Mouse (Mus musculus): ENCODE data around the gene Zmynd12. TPM values are rescaled to one million over a fixed set of nuclear protein-coding genes. Genes with fewer than 3 reads are reported as not detected.

Gene Zmynd12
- polyA plus RNA-seq, 1 experiment from 2014 or later, result 2.1 TPM

DNA sequence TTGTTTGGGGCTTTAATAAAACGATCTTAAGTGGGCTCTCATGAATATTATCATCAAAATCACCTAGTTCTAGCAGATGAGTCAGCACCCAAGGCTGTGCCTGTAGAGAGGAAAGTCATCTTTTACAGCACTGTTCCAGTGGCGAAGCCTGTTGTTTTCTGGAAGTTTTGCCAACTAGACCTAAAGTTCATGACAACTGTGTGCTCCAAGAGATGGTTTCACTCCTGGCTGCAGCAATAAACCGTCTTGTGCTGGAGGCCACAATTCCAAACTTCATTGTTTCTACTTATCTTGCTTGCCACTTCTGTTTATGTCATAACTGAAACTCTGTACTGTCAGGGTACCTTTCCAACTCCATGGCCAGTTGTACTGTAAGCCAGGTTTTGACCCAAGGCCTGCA is 5.3 kb upstream of the Zmynd12 start:
- no peak for ATAC-seq (ENCODE audit: insufficient number of reproducible peaks, low FRiP score, low TSS enrichment, low read depth)
- 76% methylated on average over 3 of the region's 3 CpGs for WGBS
- Histone ChIP-seq H3K36me3 (no peaks in the 10 kb centered on the region), H3K4me2 (replicated peaks) (no peak overlapping the region), H3K4me3 (replicated peaks) (no peak overlapping the region), H3K4me1 (peaks cover 27% of the 10 kb centered on the region), H3K9ac (no peak overlapping the region), H3K27ac (replicated peaks) (no peak overlapping the region), H3K27me3 (no peaks in the 10 kb centered on the region), H3K9me3 (replicated peaks) (no peaks in the 10 kb centered on the region)

GRCm38 (mm10) chr4:119417894-119418293 is 4.7 kb upstream of the Zmynd12 start:
- Histone ChIP-seq H3K9me3 (replicated peaks) (no peaks in the 10 kb centered on the region), H3K27ac (replicated peaks) (no peak overlapping the region), H3K9ac (no peak overlapping the region), H3K4me1 (peaks cover 22% of the 10 kb centered on the region), H3K4me2 (replicated peaks) (no peak overlapping the region), H3K36me3 (no peaks in the 10 kb centered on the region), H3K4me3 (replicated peaks) (no peak overlapping the region), H3K27me3 (no peaks in the 10 kb centered on the region)
- no peak for ATAC-seq (ENCODE audit: insufficient number of reproducible peaks, low FRiP score, low TSS enrichment, low read depth)
- WGBS, result 94% methylated on average over 3 of the region's 3 CpGs

GRCm38 (mm10) chr4:119421191-119421590 is 1.4 kb upstream of the Zmynd12 start:
- no peaks in the 10 kb centered on the region for H3K36me3 ChIP-seq
- WGBS, result 51% methylated on average over 3 of the region's 3 CpGs
- no peak overlapping the region for H3K27ac ChIP-seq (replicated peaks)
- peak overlapping the region; percentile 69; the same call in 1 of the 2 replicates for H3K9ac ChIP-seq
- H3K4me2 ChIP-seq (replicated peaks), result peak overlapping the region; percentile 67
- ATAC-seq (ENCODE audit: insufficient number of reproducible peaks, low FRiP score, low TSS enrichment, low read depth), result no peak
- H3K9me3 ChIP-seq (replicated peaks), result no peaks in the 10 kb centered on the region
- H3K27me3 ChIP-seq, result no peaks in the 10 kb centered on the region
- peaks cover 13% of the 10 kb centered on the region for H3K4me1 ChIP-seq
- H3K4me3 ChIP-seq (replicated peaks), result peak overlapping the region; percentile 69

DNA sequence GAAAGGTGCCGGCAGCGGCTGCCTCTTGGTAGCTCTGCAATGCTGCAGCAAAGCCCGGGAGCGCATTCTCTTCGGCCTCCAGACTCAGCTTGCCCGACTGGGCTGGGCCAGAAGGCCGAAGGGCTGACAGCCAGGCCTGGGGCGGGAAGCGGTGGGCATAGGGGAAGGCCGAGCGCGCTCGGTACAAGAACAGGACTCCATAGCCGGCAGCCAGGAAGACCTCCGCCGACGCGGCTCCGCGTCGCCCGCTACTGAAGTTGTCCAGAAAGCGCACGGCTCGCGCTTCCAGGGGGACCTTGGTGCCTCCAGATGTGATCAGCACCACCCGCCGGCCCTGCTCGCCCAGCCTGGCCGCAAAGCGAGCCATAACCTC is 707 bp upstream of the Zmynd12 start:
- H3K9me3 ChIP-seq (replicated peaks), result no peaks in the 10 kb centered on the region
- H3K4me2 ChIP-seq (replicated peaks), result peak overlapping the region; percentile 67
- no peaks in the 10 kb centered on the region for H3K36me3 ChIP-seq
- WGBS, result under 1% methylated on average over 31 of the region's 31 CpGs
- peak overlapping the region; percentile 69 for H3K4me3 ChIP-seq (replicated peaks)
- peaks cover 13% of the 10 kb centered on the region for H3K4me1 ChIP-seq
- no peaks in the 10 kb centered on the region for H3K27me3 ChIP-seq
- H3K27ac ChIP-seq (replicated peaks), result peak overlapping the region; percentile 88
- H3K9ac ChIP-seq, result peak overlapping the region; percentile 69
- ATAC-seq (ENCODE audit: insufficient number of reproducible peaks, low FRiP score, low TSS enrichment, low read depth), result peak; percentile 49; the same call in 1 of the 2 replicates

DNA sequence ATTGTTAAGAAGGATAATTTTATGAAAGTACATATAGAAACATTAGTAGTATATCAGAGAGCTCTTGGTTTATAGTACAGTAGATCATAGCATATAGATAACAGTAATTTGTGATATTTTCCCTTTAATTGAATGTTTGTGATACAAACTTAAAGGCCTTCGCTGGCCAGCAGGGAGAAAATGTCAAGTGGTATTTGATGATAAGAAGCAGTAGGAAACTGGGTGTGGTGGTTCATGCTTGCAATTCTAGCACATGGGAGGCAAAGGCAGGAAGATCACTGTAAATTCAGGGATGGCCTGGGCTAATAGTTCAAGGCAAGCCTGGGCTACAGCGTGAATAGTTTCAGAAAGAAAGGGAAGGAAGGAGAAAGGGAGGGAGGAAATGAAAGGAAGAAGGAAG is 2.5 kb downstream of the Zmynd12 start:
- H3K9me3 ChIP-seq (replicated peaks), result no peaks in the 10 kb centered on the region
- no peak overlapping the region for H3K9ac ChIP-seq
- no peak for ATAC-seq (ENCODE audit: insufficient number of reproducible peaks, low FRiP score, low TSS enrichment, low read depth)
- no peaks in the 10 kb centered on the region for H3K27me3 ChIP-seq
- no peak overlapping the region for H3K4me2 ChIP-seq (replicated peaks)
- no peaks in the 10 kb centered on the region for H3K36me3 ChIP-seq
- H3K4me1 ChIP-seq, result peaks cover 13% of the 10 kb centered on the region
- H3K4me3 ChIP-seq (replicated peaks), result no peak overlapping the region
- WGBS, result 88% methylated on average over 2 of the region's 2 CpGs
- H3K27ac ChIP-seq (replicated peaks), result no peak overlapping the region

DNA sequence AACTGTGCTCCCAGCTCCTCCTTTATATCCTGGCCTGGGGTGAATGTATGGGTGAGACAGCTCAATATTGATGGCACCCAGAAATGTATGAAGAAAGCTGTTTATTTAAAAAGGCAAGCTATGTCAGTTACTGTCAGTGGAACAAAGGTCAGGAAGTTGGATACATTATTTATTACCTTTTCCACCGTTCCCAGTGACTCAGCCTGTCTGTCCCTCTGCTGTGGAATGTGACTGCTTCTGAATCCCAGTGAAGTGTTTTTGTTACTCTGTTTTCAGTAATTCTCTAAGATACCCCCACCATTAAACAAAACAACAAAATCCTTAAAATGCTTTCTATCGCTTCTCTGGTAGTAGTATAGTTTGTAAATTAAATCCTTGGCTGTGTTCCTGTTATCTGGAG is 3.0 kb downstream of the Zmynd12 start:
- H3K4me1 ChIP-seq, result peaks cover 13% of the 10 kb centered on the region
- no peaks in the 10 kb centered on the region for H3K9me3 ChIP-seq (replicated peaks)
- H3K27ac ChIP-seq (replicated peaks), result no peak overlapping the region
- H3K4me2 ChIP-seq (replicated peaks), result no peak overlapping the region
- H3K27me3 ChIP-seq, result no peaks in the 10 kb centered on the region
- no peak overlapping the region for H3K4me3 ChIP-seq (replicated peaks)
- WGBS, result 50% methylated on average over 2 of the region's 2 CpGs
- no peaks in the 10 kb centered on the region for H3K36me3 ChIP-seq
- no peak for ATAC-seq (ENCODE audit: insufficient number of reproducible peaks, low FRiP score, low TSS enrichment, low read depth)
- no peak overlapping the region for H3K9ac ChIP-seq

GRCm38 (mm10) chr4:119427680-119428079 is 5.1 kb downstream of the Zmynd12 start:
- no peak for ATAC-seq (ENCODE audit: insufficient number of reproducible peaks, low FRiP score, low TSS enrichment, low read depth)
- Histone ChIP-seq H3K27me3 (no peaks in the 10 kb centered on the region), H3K27ac (replicated peaks) (no peak overlapping the region), H3K36me3 (no peaks in the 10 kb centered on the region), H3K4me1 (peaks cover 3% of the 10 kb centered on the region; the same call in 1 of the 2 replicates), H3K9me3 (replicated peaks) (no peaks in the 10 kb centered on the region), H3K4me3 (replicated peaks) (no peak overlapping the region), H3K9ac (no peak overlapping the region), H3K4me2 (replicated peaks) (no peak overlapping the region)
- 44% methylated on average over 2 of the region's 2 CpGs for WGBS

DNA sequence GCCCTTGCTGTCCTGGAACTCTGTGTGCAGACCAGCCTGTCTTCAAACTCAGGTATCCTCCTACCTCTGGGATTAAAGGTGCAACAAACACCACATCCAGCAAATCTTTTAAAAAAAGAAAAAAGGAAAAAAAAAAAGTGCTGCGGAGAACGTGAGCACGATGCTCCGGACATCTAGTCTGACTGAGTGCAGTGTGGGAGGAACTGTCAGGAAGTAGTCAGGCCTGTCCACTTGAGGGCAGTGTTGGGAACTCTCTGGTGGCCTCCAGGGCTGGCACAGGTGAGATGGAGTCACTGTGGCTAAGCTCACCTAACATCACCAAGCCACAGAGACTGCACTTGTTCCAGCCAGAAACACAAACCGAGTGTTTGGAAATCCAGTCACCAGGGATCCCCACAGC is 8.1 kb downstream of the Zmynd12 start:
- 20% methylated on average over 5 of the region's 5 CpGs for WGBS
- Histone ChIP-seq H3K4me1 (no peaks in the 10 kb centered on the region), H3K36me3 (no peaks in the 10 kb centered on the region), H3K27ac (replicated peaks) (no peak overlapping the region), H3K27me3 (no peaks in the 10 kb centered on the region), H3K9me3 (replicated peaks) (no peaks in the 10 kb centered on the region), H3K4me3 (replicated peaks) (no peak overlapping the region), H3K4me2 (replicated peaks) (no peak overlapping the region), H3K9ac (no peak overlapping the region)
- ATAC-seq (ENCODE audit: insufficient number of reproducible peaks, low FRiP score, low TSS enrichment, low read depth), result no peak

DNA sequence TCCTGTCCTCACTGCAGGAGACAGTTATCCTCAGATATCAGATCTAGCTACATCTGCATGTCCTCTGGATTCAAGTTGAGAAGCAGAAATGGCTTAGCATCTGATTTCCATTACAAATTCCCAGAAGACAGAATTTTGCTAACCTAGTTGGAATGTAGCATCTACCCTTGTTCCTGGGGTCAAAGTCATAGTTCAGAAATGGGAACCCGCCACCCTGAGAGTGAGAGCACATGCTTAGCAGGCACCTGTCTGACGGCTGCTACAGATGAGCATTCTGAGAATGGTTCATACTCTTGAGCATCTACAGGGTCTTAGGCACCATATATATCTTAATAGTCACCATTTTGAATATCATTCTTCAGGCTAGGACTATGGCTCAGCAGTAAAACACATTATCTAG is 15.3 kb downstream of the Zmynd12 start:
- Histone ChIP-seq H3K4me2 (replicated peaks) (no peak overlapping the region), H3K9ac (no peak overlapping the region), H3K4me1 (no peaks in the 10 kb centered on the region), H3K4me3 (replicated peaks) (no peak overlapping the region), H3K9me3 (replicated peaks) (no peaks in the 10 kb centered on the region), H3K27me3 (no peaks in the 10 kb centered on the region), H3K36me3 (no peaks in the 10 kb centered on the region), H3K27ac (replicated peaks) (no peak overlapping the region)
- ATAC-seq (ENCODE audit: insufficient number of reproducible peaks, low FRiP score, low TSS enrichment, low read depth), result no peak
- 81% methylated on average over 2 of the region's 2 CpGs for WGBS

DNA sequence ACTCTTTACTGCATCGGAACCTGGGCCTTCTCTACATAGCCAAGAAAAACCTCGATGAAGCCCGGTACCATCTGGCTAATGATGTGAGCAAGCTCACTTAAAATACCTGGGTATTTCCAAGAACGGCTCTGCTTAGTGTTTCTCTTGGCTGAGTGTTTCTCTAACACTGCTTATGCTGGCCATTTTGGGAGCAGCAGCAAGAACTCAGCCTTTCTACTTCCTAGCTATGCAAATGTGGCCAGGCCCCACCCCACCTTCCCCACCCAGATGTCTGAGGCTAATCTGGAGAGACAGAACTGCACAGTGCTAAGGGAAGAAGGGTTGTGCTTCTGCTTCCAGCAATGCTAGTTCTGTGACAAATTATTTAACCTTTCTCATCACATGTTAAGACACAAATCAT is 19.2 kb downstream of the Zmynd12 start:
- Histone ChIP-seq H3K9me3 (replicated peaks) (no peaks in the 10 kb centered on the region), H3K4me1 (no peaks in the 10 kb centered on the region), H3K27me3 (no peaks in the 10 kb centered on the region), H3K27ac (replicated peaks) (no peak overlapping the region), H3K36me3 (no peaks in the 10 kb centered on the region), H3K4me3 (replicated peaks) (no peak overlapping the region), H3K9ac (no peak overlapping the region), H3K4me2 (replicated peaks) (no peak overlapping the region)
- ATAC-seq (ENCODE audit: insufficient number of reproducible peaks, low FRiP score, low TSS enrichment, low read depth), result no peak
- 80% methylated on average over 4 of the region's 4 CpGs for WGBS

DNA sequence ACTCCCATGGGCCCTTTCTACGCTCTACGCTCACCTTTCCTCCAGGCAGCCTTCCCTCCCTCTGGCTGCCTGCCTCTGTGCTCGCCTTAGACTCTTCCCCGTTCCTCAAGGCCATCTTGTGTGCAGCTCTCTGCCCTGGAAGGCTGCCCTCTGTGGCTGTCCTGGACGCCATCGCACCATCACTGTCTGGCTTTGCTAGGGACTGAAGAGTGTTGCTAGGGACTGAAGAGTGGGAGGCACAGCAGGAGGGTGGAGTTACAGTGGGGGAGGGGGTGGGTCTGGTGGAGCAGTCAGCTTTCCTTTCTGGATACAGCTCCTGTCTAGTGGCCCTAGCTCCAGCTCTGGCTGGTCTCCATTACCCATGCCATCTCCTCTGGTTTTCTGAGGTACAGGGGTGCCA is 19.9 kb downstream of the Zmynd12 start:
- Histone ChIP-seq H3K9ac (no peak overlapping the region), H3K27ac (replicated peaks) (no peak overlapping the region), H3K9me3 (replicated peaks) (no peaks in the 10 kb centered on the region), H3K4me2 (replicated peaks) (no peak overlapping the region), H3K27me3 (no peaks in the 10 kb centered on the region), H3K4me1 (no peaks in the 10 kb centered on the region), H3K36me3 (no peaks in the 10 kb centered on the region), H3K4me3 (replicated peaks) (no peak overlapping the region)
- no peak for ATAC-seq (ENCODE audit: insufficient number of reproducible peaks, low FRiP score, low TSS enrichment, low read depth)
- 30% methylated on average over 6 of the region's 6 CpGs for WGBS

GRCm38 (mm10) chr4:119447261-119447660 is 24.6 kb downstream of the Zmynd12 start:
- H3K4me3 ChIP-seq (replicated peaks), result no peak overlapping the region
- H3K4me1 ChIP-seq, result no peaks in the 10 kb centered on the region
- no peak overlapping the region for H3K27ac ChIP-seq (replicated peaks)
- ATAC-seq (ENCODE audit: insufficient number of reproducible peaks, low FRiP score, low TSS enrichment, low read depth), result no peak
- H3K4me2 ChIP-seq (replicated peaks), result no peak overlapping the region
- H3K27me3 ChIP-seq, result no peaks in the 10 kb centered on the region
- H3K9ac ChIP-seq, result no peak overlapping the region
- H3K9me3 ChIP-seq (replicated peaks), result no peaks in the 10 kb centered on the region
- H3K36me3 ChIP-seq, result no peaks in the 10 kb centered on the region
- 91% methylated on average over 6 of the region's 6 CpGs for WGBS
